Mouse (Mus musculus): ENCODE measurements at regions not wholly inside any gene's neighbourhood (a gene's known extent, or its start where the extent isn't known, plus 50 kb on each side); places are given as distances from the start of the nearest gene placed in this dataset.

DNA sequence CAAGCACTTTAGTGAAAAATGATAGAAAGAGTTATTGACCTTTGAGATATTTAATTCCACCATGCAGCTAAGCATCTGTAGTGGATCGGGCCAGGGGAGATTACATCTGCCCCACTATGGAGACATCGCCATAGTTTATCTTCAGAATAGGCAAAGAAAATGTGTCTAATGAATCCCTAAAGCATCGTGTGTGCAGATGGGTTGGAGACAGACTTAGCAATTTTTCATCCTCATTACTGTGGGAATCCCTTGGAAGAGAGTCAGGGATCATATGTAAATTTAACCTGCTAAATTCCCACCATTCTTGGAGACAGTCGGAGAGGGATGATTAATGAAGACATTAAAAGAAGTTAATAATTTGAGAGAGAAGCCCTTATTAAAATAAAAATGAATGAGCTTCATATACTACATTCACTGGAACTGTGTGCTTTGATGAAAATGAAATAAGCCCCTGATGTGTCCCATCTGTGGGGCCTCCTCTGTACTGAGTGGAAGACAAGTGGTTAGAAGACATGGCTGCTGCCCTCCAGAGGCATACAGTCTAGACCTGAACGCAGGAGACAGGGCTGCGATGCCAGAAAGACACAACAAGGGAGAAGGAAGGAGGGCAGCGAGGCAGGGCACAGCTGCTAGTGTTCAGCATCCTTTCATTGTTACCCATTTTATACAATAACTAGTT is 1126.7 kb downstream of the Mrps31 start:
- H3K9me3 ChIP-seq (ENCODE audit: control insufficient read depth, low read length): no peaks in the 10 kb centered on the region
- no peaks in the 10 kb centered on the region for H3K27me3 ChIP-seq (ENCODE audit: control insufficient read depth, insufficient read depth, low read length)
- H3K4me1 ChIP-seq (replicated peaks; ENCODE audit: control insufficient read depth, insufficient read depth, low read length): no peaks in the 10 kb centered on the region
- H3K9ac ChIP-seq: no peak overlapping the region
- peak; percentile 80 for ATAC-seq (ENCODE audit: low FRiP score)
- no peak overlapping the region for H3K4me2 ChIP-seq (replicated peaks)
- no peak overlapping the region for H3K4me3 ChIP-seq (replicated peaks; ENCODE audit: low read length)
- peak; percentile 53 for DNase-seq (ENCODE audit: low spot score)
- H3K36me3 ChIP-seq (replicated peaks; ENCODE audit: control insufficient read depth, insufficient read depth): no peaks in the 10 kb centered on the region
- WGBS: 56% methylated on average over 7 of the region's 7 CpGs
- peak overlapping the region; percentile 15; the same call in 1 of the 2 replicates for H3K27ac ChIP-seq

DNA sequence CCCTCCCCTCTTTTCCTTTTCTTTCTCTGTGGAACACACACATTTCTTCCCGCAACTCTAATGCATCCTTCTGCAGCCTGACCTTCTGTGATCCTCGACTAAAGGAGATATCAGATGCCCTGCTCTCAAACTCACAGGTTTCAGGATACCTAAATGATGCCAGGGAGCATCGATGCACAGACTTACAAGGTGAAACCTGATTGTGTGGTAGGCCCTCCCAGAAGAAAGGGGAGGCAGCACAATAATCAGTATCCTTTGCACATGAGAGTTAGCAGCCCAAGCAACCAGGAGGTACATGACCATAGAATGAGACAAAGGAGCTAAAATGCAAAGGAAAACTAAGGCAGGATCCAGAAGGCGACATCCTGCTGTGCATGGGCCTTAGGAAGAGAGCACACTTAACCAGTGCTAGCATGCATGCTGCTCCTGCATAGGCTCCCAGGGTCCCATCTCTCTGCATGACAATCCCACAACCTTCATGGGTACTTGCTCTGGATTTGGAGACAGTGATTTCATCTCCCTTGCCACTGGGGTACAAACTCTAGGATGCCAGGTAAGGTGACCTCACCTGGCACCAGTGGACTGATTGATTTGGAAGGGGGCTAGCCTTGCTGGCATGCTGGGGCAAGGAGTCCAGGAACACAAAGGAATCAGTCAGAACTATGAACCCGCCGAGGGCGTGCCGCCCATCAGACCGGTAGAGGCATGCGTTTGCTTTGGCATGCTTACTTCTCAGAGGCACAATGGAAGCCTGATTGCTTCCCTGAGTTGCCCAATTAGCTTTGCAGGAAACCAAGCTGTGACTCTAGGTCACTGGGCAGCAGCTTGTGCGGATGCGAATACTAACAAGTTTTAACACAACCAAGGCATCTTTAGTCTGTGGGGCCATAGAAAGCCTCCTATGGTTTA is 1142.7 kb downstream of the Mrps31 start:
- Histone ChIP-seq H3K27me3 (ENCODE audit: control insufficient read depth, insufficient read depth, low read length) (no peaks in the 10 kb centered on the region), H3K9me3 (ENCODE audit: control insufficient read depth, low read length) (no peaks in the 10 kb centered on the region), H3K9ac (no peak overlapping the region), H3K36me3 (replicated peaks; ENCODE audit: control insufficient read depth, insufficient read depth) (no peaks in the 10 kb centered on the region), H3K4me2 (replicated peaks) (no peak overlapping the region), H3K27ac (no peak overlapping the region), H3K4me1 (replicated peaks; ENCODE audit: control insufficient read depth, insufficient read depth, low read length) (no peaks in the 10 kb centered on the region), H3K4me3 (replicated peaks; ENCODE audit: low read length) (no peak overlapping the region)
- DNase-seq (ENCODE audit: low spot score) (no peak), ATAC-seq (ENCODE audit: low FRiP score) (no peak)
- 58% methylated on average over 12 of the region's 12 CpGs for WGBS

DNA sequence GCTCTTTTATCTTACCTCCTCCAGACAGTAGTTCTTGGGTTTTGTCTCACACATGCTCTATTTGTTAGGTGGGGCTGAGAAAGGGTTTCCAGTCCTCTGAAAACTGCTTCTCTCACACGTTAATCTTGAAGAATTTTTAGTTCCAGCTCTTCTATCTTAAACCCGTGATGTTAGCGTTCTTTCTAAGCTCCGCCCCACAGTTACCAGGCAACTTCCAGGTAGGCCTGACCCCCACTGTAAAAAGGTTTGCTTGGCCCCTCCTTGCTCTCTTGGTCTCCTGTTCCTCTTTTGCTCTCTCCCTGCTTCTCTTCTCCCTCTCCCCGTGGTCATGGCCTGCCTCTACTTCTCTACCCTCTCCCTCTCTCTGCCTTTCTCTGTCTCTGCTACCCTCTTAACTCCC is 1149.7 kb downstream of the Mrps31 start:
- no peak for DNase-seq (ENCODE audit: low spot score)
- H3K9ac ChIP-seq: no peak overlapping the region
- ATAC-seq (ENCODE audit: low FRiP score): no peak
- no peak overlapping the region for H3K27ac ChIP-seq
- 90% methylated on average over 5 of the region's 5 CpGs for WGBS
- H3K27me3 ChIP-seq (ENCODE audit: control insufficient read depth, insufficient read depth, low read length): no peaks in the 10 kb centered on the region
- peaks cover 17% of the 10 kb centered on the region for H3K4me1 ChIP-seq (replicated peaks; ENCODE audit: control insufficient read depth, insufficient read depth, low read length)
- H3K4me2 ChIP-seq (replicated peaks): no peak overlapping the region
- no peaks in the 10 kb centered on the region for H3K36me3 ChIP-seq (replicated peaks; ENCODE audit: control insufficient read depth, insufficient read depth)
- no peak overlapping the region for H3K4me3 ChIP-seq (replicated peaks; ENCODE audit: low read length)
- no peaks in the 10 kb centered on the region for H3K9me3 ChIP-seq (ENCODE audit: control insufficient read depth, low read length)

DNA sequence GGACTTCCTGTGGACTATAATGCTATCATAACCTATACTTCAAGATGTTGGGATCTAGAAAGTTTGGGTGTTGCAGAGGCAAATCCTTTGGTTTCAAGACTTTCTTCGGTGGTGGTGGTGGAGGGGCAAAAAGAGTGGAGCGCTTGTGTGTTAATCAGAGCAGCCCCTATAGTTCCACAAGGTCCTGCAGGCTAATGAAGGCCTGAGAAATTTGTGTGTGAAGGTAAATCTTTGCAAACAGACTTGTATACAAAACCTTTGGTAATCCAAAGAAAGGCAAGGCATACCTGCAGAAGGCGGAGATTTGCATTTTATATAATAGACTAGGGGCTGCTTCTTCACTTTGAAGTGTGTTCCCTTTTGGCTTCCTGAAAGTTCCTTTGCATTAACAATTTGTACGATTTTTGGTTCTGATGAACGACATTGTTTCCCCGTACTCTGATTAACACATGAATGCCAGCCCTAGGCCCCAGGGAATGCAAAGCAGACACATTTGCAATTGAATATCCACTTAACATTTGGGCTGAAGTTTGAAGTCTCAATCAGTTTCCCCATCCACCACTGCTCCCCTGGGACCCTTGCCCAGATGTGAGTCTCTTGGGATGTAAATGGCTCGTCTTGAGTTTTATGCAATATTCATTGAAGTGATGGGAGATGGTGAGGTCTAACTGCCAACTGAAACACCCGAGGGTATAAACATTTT is 1150.7 kb downstream of the Mrps31 start:
- no peak overlapping the region for H3K9ac ChIP-seq
- WGBS: 7% methylated on average over 8 of the region's 8 CpGs
- H3K4me2 ChIP-seq (replicated peaks): peak overlapping the region; percentile 44
- no peak overlapping the region for H3K27ac ChIP-seq
- no peaks in the 10 kb centered on the region for H3K9me3 ChIP-seq (ENCODE audit: control insufficient read depth, low read length)
- ATAC-seq (ENCODE audit: low FRiP score): no peak; the same call in 1 of the 2 replicates
- no peaks in the 10 kb centered on the region for H3K36me3 ChIP-seq (replicated peaks; ENCODE audit: control insufficient read depth, insufficient read depth)
- no peak for DNase-seq (ENCODE audit: low spot score)
- no peaks in the 10 kb centered on the region for H3K27me3 ChIP-seq (ENCODE audit: control insufficient read depth, insufficient read depth, low read length)
- H3K4me1 ChIP-seq (replicated peaks; ENCODE audit: control insufficient read depth, insufficient read depth, low read length): peaks cover 17% of the 10 kb centered on the region
- H3K4me3 ChIP-seq (replicated peaks; ENCODE audit: low read length): no peak overlapping the region

DNA sequence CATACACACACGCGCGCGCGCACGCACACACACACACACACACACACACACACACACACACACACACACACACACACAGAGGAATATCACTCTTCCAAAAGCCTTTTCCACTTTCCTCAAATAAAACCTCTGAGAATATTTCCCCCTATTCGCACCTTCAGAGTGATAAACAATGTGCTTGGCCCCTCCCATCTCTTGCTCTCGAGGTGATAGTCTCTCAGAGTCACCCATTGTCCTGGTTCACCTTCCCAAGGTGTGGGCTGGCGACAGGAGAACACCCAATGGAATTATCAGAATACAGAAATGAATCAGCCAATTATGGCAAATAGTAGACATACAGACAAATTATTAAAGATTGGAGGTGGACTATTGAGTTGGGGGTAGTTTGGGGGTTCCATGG is 1151.3 kb downstream of the Mrps31 start:
- Histone ChIP-seq H3K27me3 (ENCODE audit: control insufficient read depth, insufficient read depth, low read length) (no peaks in the 10 kb centered on the region), H3K9me3 (ENCODE audit: control insufficient read depth, low read length) (no peaks in the 10 kb centered on the region), H3K4me1 (replicated peaks; ENCODE audit: control insufficient read depth, insufficient read depth, low read length) (peaks cover 17% of the 10 kb centered on the region), H3K4me2 (replicated peaks) (peak overlapping the region; percentile 44), H3K4me3 (replicated peaks; ENCODE audit: low read length) (no peak overlapping the region), H3K9ac (0 out of 2 replicates have a peak overlapping the region, but pooled peaks have one; percentile 20), H3K27ac (no peak overlapping the region), H3K36me3 (replicated peaks; ENCODE audit: control insufficient read depth, insufficient read depth) (no peaks in the 10 kb centered on the region)
- ATAC-seq (ENCODE audit: low FRiP score) (no peak), DNase-seq (ENCODE audit: low spot score) (no peak)
- 18% methylated on average over 9 of the region's 9 CpGs for WGBS

DNA sequence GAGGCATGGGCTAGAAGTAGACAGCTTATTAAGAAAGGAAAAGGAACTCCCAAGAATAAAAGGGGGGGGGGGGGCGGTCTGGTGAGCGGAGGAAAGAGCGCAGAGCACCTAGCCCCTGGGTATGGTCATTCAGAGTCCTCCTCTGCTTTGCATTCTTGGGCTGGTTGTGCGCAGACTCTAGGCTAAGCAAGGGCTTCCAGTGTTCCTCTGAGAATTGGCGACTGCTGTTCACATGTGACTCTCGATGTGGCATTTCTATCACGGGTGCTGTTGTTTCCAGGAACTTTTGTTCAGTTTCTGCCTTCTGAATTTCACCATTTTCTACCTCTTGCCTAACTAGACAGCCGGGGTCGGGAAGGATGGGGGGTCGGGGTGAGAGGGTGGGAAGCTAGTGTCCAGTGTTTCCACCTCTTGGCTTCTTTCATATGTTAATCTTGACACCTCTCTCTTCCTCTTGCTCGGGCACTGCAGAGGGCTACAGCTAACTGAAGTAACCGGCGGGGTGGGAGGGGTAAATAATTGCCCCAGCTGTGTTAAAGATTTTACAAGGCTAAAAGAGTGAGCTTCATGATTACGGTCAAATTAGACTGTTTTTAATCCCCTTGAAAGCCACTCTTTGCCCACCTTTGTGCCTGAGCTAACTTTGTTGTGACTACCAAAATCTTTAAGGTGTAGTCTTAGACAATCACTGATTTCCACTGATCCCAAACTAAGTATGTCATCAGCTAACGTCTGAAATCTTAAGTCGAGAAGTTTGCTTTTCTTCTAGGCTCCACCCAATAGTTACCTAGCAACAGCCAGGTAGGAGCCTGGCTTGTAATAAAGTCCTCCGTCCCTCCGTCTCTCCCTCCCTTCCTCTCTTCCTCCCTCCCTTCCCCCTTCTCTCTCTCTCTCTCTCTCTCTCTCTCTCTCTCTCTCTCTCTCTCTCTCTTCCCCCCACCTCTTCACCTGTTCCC is 1152.2 kb downstream of the Mrps31 start:
- peak overlapping the region; percentile 44 for H3K4me2 ChIP-seq (replicated peaks)
- no peaks in the 10 kb centered on the region for H3K9me3 ChIP-seq (ENCODE audit: control insufficient read depth, low read length)
- H3K9ac ChIP-seq: 0 out of 2 replicates have a peak overlapping the region, but pooled peaks have one; percentile 20
- H3K27ac ChIP-seq: no peak overlapping the region
- peak overlapping the region; percentile 8; the same call in 1 of the 2 replicates for H3K4me3 ChIP-seq (replicated peaks; ENCODE audit: low read length)
- peaks cover 17% of the 10 kb centered on the region for H3K4me1 ChIP-seq (replicated peaks; ENCODE audit: control insufficient read depth, insufficient read depth, low read length)
- H3K36me3 ChIP-seq (replicated peaks; ENCODE audit: control insufficient read depth, insufficient read depth): no peaks in the 10 kb centered on the region
- DNase-seq (ENCODE audit: low spot score) (peak; percentile 51), ATAC-seq (ENCODE audit: low FRiP score) (no peak)
- WGBS: 7% methylated on average over 16 of the region's 18 CpGs
- H3K27me3 ChIP-seq (ENCODE audit: control insufficient read depth, insufficient read depth, low read length): no peaks in the 10 kb centered on the region

DNA sequence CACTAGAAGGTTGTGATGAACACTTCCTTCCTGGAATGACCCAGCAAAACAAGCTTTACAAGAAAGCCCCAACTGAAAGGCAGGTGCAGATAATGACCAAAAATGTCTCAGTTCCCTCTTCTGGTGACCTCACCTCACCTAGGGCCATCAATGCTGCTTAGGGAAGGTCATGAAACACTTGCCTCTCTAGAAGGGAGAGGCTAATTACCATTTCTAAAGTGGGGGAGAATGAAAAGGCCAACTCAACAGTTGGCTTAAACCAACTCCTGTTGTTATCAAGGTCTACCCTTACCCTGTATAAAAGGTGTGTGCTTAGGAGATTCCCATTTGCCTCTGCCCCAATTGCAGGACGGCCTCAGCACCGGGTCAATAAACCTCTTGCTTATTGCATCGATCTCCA is 1156.7 kb downstream of the Mrps31 start:
- Histone ChIP-seq H3K4me1 (replicated peaks; ENCODE audit: control insufficient read depth, insufficient read depth, low read length) (peaks cover 6% of the 10 kb centered on the region; the same call in 1 of the 2 replicates), H3K27me3 (ENCODE audit: control insufficient read depth, insufficient read depth, low read length) (no peaks in the 10 kb centered on the region), H3K4me3 (replicated peaks; ENCODE audit: low read length) (no peak overlapping the region), H3K9me3 (ENCODE audit: control insufficient read depth, low read length) (no peaks in the 10 kb centered on the region), H3K27ac (no peak overlapping the region), H3K36me3 (replicated peaks; ENCODE audit: control insufficient read depth, insufficient read depth) (no peaks in the 10 kb centered on the region), H3K4me2 (replicated peaks) (no peak overlapping the region), H3K9ac (no peak overlapping the region)
- ATAC-seq (ENCODE audit: low FRiP score) (no peak), DNase-seq (ENCODE audit: low spot score) (no peak)
- WGBS: 93% methylated on average over 3 of the region's 3 CpGs

DNA sequence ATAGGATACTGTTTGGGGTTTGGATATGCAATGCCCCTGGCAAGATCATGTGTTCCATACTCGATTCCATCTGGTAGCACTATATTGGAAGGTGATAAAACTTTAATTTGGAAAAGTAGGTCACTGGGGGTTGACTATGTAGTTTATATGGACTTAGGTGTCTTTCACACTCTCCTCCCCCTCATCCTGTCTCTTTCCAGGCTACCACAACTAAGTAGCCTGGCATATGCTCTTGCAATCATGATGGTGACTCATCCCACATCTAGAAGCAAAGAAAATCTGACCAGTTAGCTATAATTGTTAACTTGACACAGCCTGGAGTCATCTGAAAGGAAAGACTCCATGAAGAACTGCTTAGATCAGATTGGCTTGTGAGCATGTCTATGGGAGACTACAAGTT is 1154.3 kb downstream of the Adam3 start:
- H3K4me3 ChIP-seq (replicated peaks; ENCODE audit: low read length): no peak overlapping the region
- ATAC-seq (ENCODE audit: low FRiP score): no peak
- H3K27me3 ChIP-seq (ENCODE audit: control insufficient read depth, insufficient read depth, low read length): no peaks in the 10 kb centered on the region
- no peak overlapping the region for H3K9ac ChIP-seq
- 90% methylated on average over 1 of the region's 1 CpGs for WGBS
- no peak overlapping the region for H3K4me2 ChIP-seq (replicated peaks)
- no peaks in the 10 kb centered on the region for H3K9me3 ChIP-seq (ENCODE audit: control insufficient read depth, low read length)
- no peak for DNase-seq (ENCODE audit: low spot score)
- H3K4me1 ChIP-seq (replicated peaks; ENCODE audit: control insufficient read depth, insufficient read depth, low read length): no peaks in the 10 kb centered on the region
- H3K36me3 ChIP-seq (replicated peaks; ENCODE audit: control insufficient read depth, insufficient read depth): no peaks in the 10 kb centered on the region
- H3K27ac ChIP-seq: no peak overlapping the region
